In the genomic region with DNA sequence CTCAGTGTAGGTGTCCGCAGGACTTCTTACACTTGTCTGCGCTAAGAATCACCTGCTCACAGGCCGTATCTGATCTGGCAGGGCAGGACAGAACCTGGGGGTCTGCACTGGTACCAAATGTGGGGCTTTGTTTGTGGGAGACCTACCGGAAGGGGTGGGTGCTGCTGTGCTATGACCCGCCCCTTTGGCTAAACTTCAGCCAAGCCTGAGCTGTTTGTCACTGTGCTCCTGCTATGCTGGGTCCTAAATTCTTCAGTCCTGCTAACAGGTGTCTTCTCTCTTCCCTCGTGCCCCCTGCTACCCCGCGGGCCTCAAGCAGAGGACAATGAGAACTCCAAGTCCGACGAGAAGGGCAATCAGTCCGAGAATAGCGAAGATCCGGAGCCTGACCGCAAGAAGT, we compare ENCODE assay signal across 8 mouse cellular contexts.
DNase-seq lines count a peak whose midpoint lies in the region; ATAC-seq and TF ChIP-seq lines count a peak whose summit lies in the region.

No protein-coding gene starts in this region.

- peak overlapping the region; percentile 44 for H3K4me3 ChIP-seq in heart, postnatal 0 days (ENCODE audit: low read depth, low read length)
- peak overlapping the region; percentile 33 for H3K4me3 ChIP-seq in embryonic facial prominence, embryonic 11.5 days (ENCODE audit: low read depth, low read length)
- peak overlapping the region; percentile 38 for H3K4me3 ChIP-seq in hindbrain, embryonic 16.5 days (ENCODE audit: low read length)
- peak overlapping the region; percentile 37 for H3K4me3 ChIP-seq in midbrain, embryonic 14.5 days (replicated peaks; ENCODE audit: low read depth, low read length)

- H3K4me2 ChIP-seq in heart, postnatal 0 days (ENCODE audit: low read depth, low read length): peak overlapping the region; percentile 60
- peak overlapping the region; percentile 68 for H3K4me2 ChIP-seq in embryonic facial prominence, embryonic 11.5 days (ENCODE audit: low read depth, low read length)
- H3K4me2 ChIP-seq in hindbrain, embryonic 16.5 days (ENCODE audit: low read length): peak overlapping the region; percentile 56
- peak overlapping the region; percentile 61 for H3K4me2 ChIP-seq in midbrain, embryonic 14.5 days (ENCODE audit: low read length)

- ATAC-seq in heart, postnatal 0 days (ENCODE audit: insufficient read depth, low read depth): no peak
- no peak for ATAC-seq in embryonic facial prominence, embryonic 11.5 days (replicated peaks; ENCODE audit: insufficient number of reproducible peaks, low FRiP score, low TSS enrichment, low read depth)
- ATAC-seq in hindbrain, embryonic 16.5 days: peak; percentile 48; the same call in 1 of the 2 replicates
- no peak for ATAC-seq in midbrain, embryonic 14.5 days (ENCODE audit: low FRiP score, low TSS enrichment)

- no peak for TF ChIP-seq CTCF in heart, postnatal 0 days (IDR thresholded peaks at IDR 0.05; ENCODE audit: low read depth)

- no peaks in the 10 kb centered on the region; the same call in 1 of the 2 replicates for H3K9me3 ChIP-seq in heart, postnatal 0 days (replicated peaks; ENCODE audit: control insufficient read depth, low read length)
- no peaks in the 10 kb centered on the region for H3K9me3 ChIP-seq in embryonic facial prominence, embryonic 11.5 days (replicated peaks; ENCODE audit: control insufficient read depth, low read length)
- no peaks in the 10 kb centered on the region for H3K9me3 ChIP-seq in hindbrain, embryonic 16.5 days (ENCODE audit: control insufficient read depth, low read length)
- no peaks in the 10 kb centered on the region for H3K9me3 ChIP-seq in midbrain, embryonic 14.5 days (ENCODE audit: control insufficient read depth, low read length)

- no peak overlapping the region for H3K9ac ChIP-seq in heart, postnatal 0 days (replicated peaks; ENCODE audit: low read depth, low read length)
- H3K9ac ChIP-seq in embryonic facial prominence, embryonic 11.5 days (replicated peaks; ENCODE audit: low read length): no peak overlapping the region
- H3K9ac ChIP-seq in hindbrain, embryonic 16.5 days (ENCODE audit: low read depth, low read length): no peak overlapping the region
- H3K9ac ChIP-seq in midbrain, embryonic 14.5 days (replicated peaks; ENCODE audit: low read length): no peak overlapping the region

- no peak for TF ChIP-seq EP300 in heart, postnatal 0 days (IDR thresholded peaks at IDR 0.05; ENCODE audit: low read depth)

- H3K27me3 ChIP-seq in heart, postnatal 0 days (ENCODE audit: control insufficient read depth, insufficient read depth, low read length): peaks cover 38% of the 10 kb centered on the region
- peaks cover 23% of the 10 kb centered on the region for H3K27me3 ChIP-seq in embryonic facial prominence, embryonic 11.5 days (ENCODE audit: control insufficient read depth, insufficient read depth, low read length)
- peaks cover 12% of the 10 kb centered on the region for H3K27me3 ChIP-seq in hindbrain, embryonic 16.5 days (replicated peaks; ENCODE audit: control insufficient read depth, insufficient read depth, low read length)
- peaks cover 23% of the 10 kb centered on the region for H3K27me3 ChIP-seq in midbrain, embryonic 14.5 days (ENCODE audit: control insufficient read depth, insufficient read depth, low read length)

- peaks cover 8% of the 10 kb centered on the region; the same call in 1 of the 2 replicates for H3K4me1 ChIP-seq in heart, postnatal 0 days (ENCODE audit: control insufficient read depth, insufficient read depth)
- H3K4me1 ChIP-seq in embryonic facial prominence, embryonic 11.5 days (ENCODE audit: control insufficient read depth, insufficient read depth, low read length): peaks cover 8% of the 10 kb centered on the region
- peaks cover 8% of the 10 kb centered on the region for H3K4me1 ChIP-seq in hindbrain, embryonic 16.5 days (ENCODE audit: control insufficient read depth, insufficient read depth, low read depth, low read length)
- peaks cover 5% of the 10 kb centered on the region; the same call in 1 of the 2 replicates for H3K4me1 ChIP-seq in midbrain, embryonic 14.5 days (ENCODE audit: control insufficient read depth, insufficient read depth, low read length)

- no peak for DNase-seq in heart, postnatal 0 days (ENCODE audit: low spot score)
- DNase-seq in heart, adult 18-20 months: no peak
- DNase-seq in embryonic facial prominence, embryonic 11.5 days (ENCODE audit: low spot score): no peak
- no peak for DNase-seq in midbrain, embryonic 14.5 days
- no peak for DNase-seq in left cerebral cortex, adult 8-10 months (ENCODE audit: low spot score in 2 of 2)
- DNase-seq in layer of hippocampus, postnatal 14 days (ENCODE audit: low spot score in 2 of 2): no peak
- DNase-seq in urinary bladder, adult 2 months (ENCODE audit: low spot score): no peak

- no peak overlapping the region for H3K27ac ChIP-seq in heart, postnatal 0 days (ENCODE audit: low read depth)
- H3K27ac ChIP-seq in embryonic facial prominence, embryonic 11.5 days (replicated peaks; ENCODE audit: low read depth, low read length): no peak overlapping the region
- no peak overlapping the region for H3K27ac ChIP-seq in hindbrain, embryonic 16.5 days (ENCODE audit: low read depth, low read length)
- no peak overlapping the region for H3K27ac ChIP-seq in midbrain, embryonic 14.5 days (replicated peaks; ENCODE audit: low read depth, low read length)

- WGBS in heart, postnatal 0 days: 29% methylated on average over 14 of the region's 14 CpGs
- WGBS in embryonic facial prominence, embryonic 11.5 days: 32% methylated on average over 14 of the region's 14 CpGs
- WGBS in hindbrain, embryonic 16.5 days: 34% methylated on average over 14 of the region's 14 CpGs
- WGBS in midbrain, embryonic 14.5 days: 35% methylated on average over 14 of the region's 14 CpGs

- no peaks in the 10 kb centered on the region for H3K36me3 ChIP-seq in heart, postnatal 0 days (replicated peaks; ENCODE audit: control insufficient read depth, insufficient read depth, low read length)
- H3K36me3 ChIP-seq in embryonic facial prominence, embryonic 11.5 days (replicated peaks; ENCODE audit: control insufficient read depth, insufficient read depth, low read depth, low read length): no peaks in the 10 kb centered on the region
- H3K36me3 ChIP-seq in hindbrain, embryonic 16.5 days (ENCODE audit: control insufficient read depth, insufficient read depth, low read length): no peaks in the 10 kb centered on the region
- H3K36me3 ChIP-seq in midbrain, embryonic 14.5 days (ENCODE audit: control insufficient read depth, insufficient read depth, low read length): peaks cover 4% of the 10 kb centered on the region; the same call in 1 of the 2 replicates
